Mouse (Mus musculus) bone marrow macrophage, adult 2 months (primary cell): ENCODE results near the gene Mrpl20. TPM values are rescaled to one million over a fixed set of nuclear protein-coding genes. Genes with fewer than 3 reads are reported as not detected.
A peak's percentile ranks its signal among the peaks of the same experiment; 100 is the strongest.
"Not testable (repeated sequence)": the region's sequence is repeated elsewhere in the genome, so short reads cannot be mapped to it uniquely, and the experiment has no call there.

Experiments used
- H3K27ac ChIP-seq: 2 replicates; pipeline ENCODE4 v1.5.1; 2012; ENCODE audit warnings: low read depth, low read length; ENCODE audit not compliant: insufficient read depth
- H3K4me1 ChIP-seq: 2 replicates; pipeline ENCODE4 v1.6.1; 2012; ENCODE audit warnings: low read length; ENCODE audit not compliant: control insufficient read depth, insufficient read depth
- H3K4me3 ChIP-seq: 2 replicates; pipeline ENCODE4 v1.5.1; 2012; ENCODE audit warnings: mild to moderate bottlenecking, low read length, moderate library complexity; ENCODE audit not compliant: insufficient read depth
- CTCF ChIP-seq: IDR thresholded peaks from 2 replicates; pipeline ENCODE4 v1.5.1; 2012; ENCODE audit warnings: low read depth, mild to moderate bottlenecking, low read length, moderate library complexity
- POLR2A ChIP-seq: IDR thresholded peaks from 2 replicates; pipeline ENCODE4 v1.6.1; 2012; ENCODE audit warnings: mild to moderate bottlenecking, low read depth, low read length, borderline replicate concordance
- polyA plus RNA-seq: library from polyadenylated mRNA; stranded (reverse); fragments of >200 nt; gene quantifications from 2 replicates; pipeline ENCODE4 v1.2.4, GENCODE M21; 2012; ENCODE audit not compliant: missing spikeins, insufficient read depth, insufficient read length

Mrpl20 gene
- polyA plus RNA-seq, 1 experiment = 81.6 TPM

DNA sequence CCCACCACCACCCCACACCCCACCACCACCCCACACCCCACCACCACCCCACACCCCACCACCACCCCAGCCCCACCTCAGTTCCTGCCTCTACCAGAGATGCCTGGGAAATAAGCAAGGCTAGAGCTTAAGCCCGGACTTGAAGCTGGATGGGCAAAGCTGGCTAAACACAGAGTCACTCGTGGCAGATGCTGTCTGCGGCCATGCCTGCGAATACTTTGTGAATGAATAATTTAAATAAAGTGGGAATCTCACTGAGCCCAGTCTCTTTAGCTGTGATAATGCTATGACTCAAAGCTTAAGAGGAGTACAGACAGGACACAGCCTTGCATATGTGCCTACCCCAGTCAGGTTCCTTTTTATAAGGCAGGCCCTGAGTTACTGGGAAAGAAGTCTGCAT is 23.2 kb upstream of the Mrpl20 start:
- no peak for TF ChIP-seq CTCF
- no peak for TF ChIP-seq POLR2A
- H3K4me1 ChIP-seq = peaks cover 12% of the 10 kb centered on the region

DNA sequence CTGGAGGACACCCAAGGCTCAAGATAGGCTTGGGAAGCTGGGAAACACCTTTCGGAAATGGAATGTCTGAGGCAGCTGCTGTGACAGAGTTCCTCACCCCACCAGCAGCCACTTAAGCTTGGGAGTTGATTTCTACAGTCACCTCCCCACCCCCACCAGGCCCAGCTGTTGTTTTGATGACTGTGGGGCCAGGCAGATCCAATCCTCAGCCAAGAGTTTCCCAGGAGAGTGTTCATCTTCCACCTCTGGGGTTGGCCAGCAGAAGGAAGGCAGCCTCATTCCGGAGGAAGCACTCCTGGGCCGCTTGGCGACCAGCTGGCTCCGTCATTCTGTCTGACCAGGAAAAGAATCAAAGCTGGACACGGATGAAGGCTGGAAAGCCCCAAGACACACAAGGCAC is 21.8 kb upstream of the Mrpl20 start:
- Histone ChIP-seq H3K4me3 (no peak overlapping the region), H3K27ac (no peak overlapping the region), H3K4me1 (peaks cover 8% of the 10 kb centered on the region)
- TF ChIP-seq POLR2A (no peak), CTCF (no peak)

More for the DNA sequence above, 23.2 kb upstream of the Mrpl20 start:
- H3K27ac ChIP-seq = no peak overlapping the region
- H3K4me3 ChIP-seq = no peak overlapping the region

DNA sequence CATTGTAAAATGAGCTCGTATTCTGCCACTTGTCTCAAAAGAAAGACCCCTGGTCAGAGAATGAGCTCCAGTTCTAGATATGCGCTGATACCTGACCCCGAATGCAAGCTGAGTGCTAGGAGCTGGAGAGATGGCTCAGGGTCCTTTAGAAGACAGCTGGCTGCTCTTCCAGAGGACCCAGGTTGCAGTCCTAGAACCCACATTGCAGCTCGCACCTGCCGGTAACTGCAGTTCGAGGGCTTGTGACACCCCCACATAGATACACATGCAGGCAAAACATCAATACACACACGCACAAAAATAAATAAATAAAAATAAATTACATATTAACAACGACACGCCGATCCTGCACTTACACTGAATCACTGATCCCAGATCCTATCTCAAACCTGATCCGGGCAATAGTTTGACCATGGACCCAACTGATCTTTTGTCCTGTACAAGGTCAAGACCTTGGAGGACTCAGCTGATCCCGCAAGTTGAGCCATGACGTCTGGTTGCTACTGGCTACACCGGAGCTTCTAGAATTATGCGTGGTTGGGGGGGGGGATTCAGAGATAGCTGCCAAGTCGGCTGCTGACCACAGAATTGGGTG is 19.1 kb upstream of the Mrpl20 start:
- no peak overlapping the region for H3K27ac ChIP-seq

DNA sequence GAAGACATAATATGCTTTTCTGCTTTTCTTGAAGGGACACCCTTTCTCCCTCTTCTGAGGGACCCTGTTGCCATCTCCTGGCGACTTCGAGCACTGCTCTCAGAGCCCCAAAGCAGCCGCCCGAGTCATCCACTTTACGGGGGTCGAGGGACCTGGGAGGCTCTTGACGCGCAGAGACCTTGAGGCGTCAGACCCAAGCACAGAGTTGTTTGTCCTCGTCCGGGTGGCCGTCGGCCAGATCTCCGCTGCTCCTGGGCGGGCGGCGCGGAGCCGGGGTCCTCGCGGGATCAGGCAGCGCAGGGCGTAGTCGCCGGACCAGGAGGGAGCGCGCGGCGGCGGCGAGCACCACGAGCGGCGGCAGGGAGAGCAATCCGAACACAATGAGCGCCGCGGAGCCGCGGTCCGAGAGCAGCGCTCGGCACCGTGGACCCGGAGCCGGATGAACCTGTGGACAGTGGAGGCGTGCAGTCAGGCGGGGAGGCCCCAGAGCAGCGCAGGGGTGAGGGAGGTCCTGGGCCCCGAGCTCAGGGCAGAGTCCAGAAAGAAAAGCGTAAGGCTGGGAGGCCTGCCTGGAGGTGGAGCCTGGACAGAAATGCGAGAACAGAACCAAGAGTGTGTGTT is 18.5 kb upstream of the Mrpl20 start:
- H3K4me1 ChIP-seq = peaks cover 2% of the 10 kb centered on the region
- peak overlapping the region; percentile 75 for H3K4me3 ChIP-seq
- no peak overlapping the region for H3K27ac ChIP-seq
- TF ChIP-seq POLR2A (no peak), CTCF (peak; percentile 39; the same call in 1 of the 2 replicates)

More for the DNA sequence above, 19.1 kb upstream of the Mrpl20 start:
- Histone ChIP-seq H3K4me1 (peaks cover 2% of the 10 kb centered on the region), H3K4me3 (peak overlapping the region; percentile 75)
- no peak for TF ChIP-seq POLR2A
- no peak for TF ChIP-seq CTCF

DNA sequence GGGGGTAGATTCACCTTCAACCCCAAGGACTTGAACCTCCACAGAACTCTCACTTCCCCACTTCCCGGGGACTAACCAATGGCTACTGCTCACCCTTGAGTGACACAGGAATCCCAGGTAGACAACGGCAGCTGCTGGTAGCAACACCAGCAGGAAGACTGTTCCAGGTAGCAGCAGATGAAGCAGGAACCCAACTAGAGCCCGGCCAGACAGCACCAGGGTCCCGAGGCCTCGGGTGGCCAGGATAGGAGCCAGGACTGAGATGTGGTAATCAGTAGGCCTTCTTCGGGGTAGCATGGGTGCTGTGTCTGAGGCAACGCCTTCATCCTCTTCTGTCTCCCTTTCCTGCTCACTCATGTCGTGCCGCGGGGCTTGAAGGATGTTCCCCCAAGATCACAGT is 17.4 kb upstream of the Mrpl20 start:
- H3K4me3 ChIP-seq = no peak overlapping the region
- TF ChIP-seq CTCF (no peak), POLR2A (no peak)
- H3K4me1 ChIP-seq = peaks cover 2% of the 10 kb centered on the region
- H3K27ac ChIP-seq = no peak overlapping the region

DNA sequence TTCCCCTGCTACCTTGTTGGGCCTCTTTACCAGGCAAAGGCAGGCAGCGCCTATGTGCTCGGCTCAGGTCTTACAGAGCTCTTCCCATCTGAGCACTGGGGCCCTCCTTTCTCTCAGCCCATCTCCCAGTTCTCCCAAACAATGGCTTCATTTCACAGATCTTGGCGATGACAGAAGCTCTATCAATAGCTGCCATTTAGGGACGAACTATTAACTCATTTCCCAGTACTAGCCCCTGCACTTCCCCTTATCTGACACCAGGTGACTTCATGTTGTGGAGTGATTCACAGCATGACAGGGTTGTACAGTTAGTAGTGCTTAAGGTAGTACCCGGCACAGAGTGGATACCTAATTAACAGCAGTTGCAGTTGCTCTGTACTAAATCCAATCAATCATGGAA is 16.9 kb upstream of the Mrpl20 start, which contains the start of gene Tmem88b:
Tmem88b (minus strand) TSS at position 56 of the 400 bp plus-strand sequence.
- Histone ChIP-seq H3K27ac (no peak within 1 kb of the TSS), H3K4me1 (peaks cover 2% of the 10 kb centered on the region), H3K4me3 (peak within 1 kb of the TSS; percentile 75; the same call in 1 of the 2 replicates)
- no peak for TF ChIP-seq POLR2A
- no peak for TF ChIP-seq CTCF

DNA sequence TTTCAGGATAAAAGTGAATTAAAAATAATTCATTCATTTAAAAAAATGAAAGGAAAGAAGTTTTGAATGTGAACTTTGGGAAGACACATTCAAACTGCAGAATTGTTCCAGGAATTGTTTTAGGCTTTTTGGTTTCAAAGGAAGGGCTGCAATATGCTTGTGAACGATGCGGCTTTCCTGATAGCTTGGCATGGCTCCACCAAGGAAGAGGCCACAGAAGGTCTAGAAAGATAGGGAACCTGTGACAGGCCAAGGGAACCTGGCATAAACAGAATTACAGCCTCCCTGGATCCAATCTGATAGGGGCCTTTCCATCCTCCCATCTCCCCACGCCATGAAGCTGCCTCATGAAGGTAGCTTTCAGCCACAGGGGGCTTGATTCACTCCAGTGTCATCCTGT is 14.4 kb upstream of the Mrpl20 start:
- H3K27ac ChIP-seq = no peak overlapping the region
- peaks cover 2% of the 10 kb centered on the region for H3K4me1 ChIP-seq
- no peak for TF ChIP-seq POLR2A
- TF ChIP-seq CTCF = no peak
- H3K4me3 ChIP-seq = no peak overlapping the region

DNA sequence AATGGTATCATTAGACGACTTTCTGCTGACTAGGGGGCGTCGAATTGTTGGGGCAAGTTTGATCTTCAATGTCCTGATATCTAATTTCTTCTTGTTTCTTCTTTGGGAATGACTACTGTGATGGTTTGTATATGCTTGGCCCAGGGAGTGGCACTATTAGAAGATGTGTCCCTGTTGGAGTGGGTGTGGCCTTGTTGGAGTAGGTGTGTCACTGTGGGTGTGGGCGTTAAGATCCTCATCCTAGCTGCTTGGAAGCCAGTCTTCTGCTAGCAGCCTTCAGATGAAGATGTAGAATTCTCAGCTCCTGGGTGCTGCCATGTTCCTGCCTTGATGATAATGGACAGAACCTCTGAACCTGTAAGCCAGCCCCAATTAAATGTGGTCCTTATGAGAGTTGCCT is 13.8 kb upstream of the Mrpl20 start:
- not testable (repeated sequence) for H3K4me1 ChIP-seq, H3K4me3 ChIP-seq, H3K27ac ChIP-seq

DNA sequence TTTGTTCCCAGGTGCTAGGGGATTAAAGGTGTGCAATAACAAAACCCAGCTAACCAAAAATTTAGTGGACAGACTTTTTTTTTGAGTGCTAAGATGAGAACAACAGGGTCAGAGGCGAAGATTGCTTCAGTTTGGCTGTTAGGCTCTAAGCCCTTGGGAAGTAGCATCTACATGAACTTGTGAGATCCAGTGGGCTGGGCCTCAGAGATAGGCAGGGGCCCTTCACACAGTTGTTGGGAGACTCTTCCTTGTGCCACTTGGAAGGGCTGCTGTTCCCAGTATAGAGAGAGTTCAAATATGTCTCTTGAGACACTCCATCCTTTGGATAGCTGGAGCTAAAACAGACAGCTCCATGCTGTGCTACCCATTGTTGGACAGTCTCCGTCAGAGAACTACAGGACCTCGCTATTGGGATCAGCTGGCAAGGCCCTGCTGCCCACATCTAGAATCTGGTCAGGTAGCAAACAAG is 12.6 kb upstream of the Mrpl20 start, which contains the start of gene Ankrd65:
Ankrd65 (plus strand) TSS at position 419 of the 469 bp plus-strand sequence.
- H3K4me3 ChIP-seq = no peak within 1 kb of the TSS
- no peak for TF ChIP-seq POLR2A
- TF ChIP-seq CTCF = no peak
- no peak within 1 kb of the TSS for H3K27ac ChIP-seq
- no peaks in the 10 kb centered on the region for H3K4me1 ChIP-seq

DNA sequence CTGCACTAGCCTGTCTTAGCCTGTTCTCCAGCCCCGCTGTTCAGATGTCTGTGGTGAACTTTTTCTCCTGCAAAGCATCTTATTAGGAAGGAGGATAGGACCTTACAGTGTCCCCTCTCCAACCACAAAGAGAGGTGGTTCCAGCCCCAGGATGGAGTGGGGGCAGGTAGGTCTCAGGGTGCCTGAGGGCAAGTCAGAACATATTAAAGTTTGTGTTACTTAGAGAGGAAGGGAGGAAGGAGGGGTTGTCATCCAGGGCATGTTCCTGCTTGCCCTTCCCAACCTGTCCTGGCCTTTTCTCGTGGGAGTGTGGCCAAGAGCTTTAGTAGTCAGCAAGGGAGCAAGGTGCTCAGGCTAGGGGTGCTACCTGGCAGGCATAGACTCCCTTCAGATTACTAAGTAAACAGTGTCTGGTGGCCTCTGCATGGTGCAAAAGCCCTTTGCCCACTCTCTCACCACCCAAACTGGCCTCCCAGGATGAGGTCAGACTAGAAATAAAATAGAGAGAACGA is 12.0 kb upstream of the Mrpl20 start:
- Histone ChIP-seq H3K4me1 (no peaks in the 10 kb centered on the region), H3K27ac (no peak overlapping the region), H3K4me3 (no peak overlapping the region)
- TF ChIP-seq CTCF = no peak
- TF ChIP-seq POLR2A = no peak
